Mouse (Mus musculus): ENCODE measurements around the gene Pcdh9.

Gene Pcdh9

DNA sequence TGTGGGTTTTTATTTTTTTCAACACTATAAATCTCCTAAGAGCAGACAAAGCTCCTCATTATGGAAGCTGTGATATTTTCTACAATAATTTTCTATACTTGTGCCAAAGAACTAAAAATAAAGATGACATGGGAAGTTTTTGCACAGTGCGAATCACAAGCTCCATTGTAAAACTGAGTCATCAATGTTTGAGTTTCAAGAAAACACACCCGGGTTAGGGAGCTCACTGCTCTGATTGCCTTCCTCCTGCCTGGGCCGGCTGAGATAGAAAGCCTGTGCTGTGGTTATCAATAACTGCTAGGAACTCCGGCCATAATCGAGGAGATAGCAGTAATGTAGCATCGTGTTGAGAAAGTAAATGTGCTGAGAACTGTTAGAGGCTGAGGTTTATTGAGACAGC, 344.9 kb downstream of the Pcdh9 start:
- no peak for DNase-seq

DNA sequence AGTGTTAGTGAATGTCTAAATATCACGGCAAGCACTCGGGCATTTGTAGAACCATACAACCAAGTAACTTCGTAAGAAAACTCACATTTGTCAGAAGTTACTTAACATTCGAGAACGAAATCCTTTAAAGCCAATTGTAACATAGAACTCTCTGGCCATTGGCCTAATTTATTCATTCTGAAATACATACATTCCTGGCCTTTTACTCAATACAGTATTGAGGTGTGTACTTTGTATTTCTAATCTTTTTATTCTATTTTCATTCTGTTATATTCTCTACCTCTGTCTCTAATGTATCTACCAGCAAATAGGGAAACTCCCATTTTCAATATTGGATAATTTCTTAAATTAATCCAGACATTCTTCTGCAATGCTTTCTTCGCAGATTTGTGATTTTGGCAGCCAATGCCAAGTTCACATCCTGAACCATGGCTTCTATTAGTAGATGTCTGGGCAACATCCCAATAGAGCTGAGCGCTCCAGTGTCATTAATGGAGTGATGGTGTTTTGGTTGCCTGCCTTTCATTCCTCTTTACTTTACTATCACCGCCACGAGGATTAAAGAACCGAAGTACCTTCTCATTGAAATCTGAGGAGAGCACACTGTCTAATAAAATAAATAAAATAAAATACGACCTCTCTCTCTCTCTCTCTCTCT, 346.4 kb downstream of the Pcdh9 start:
- peak; percentile 74 for DNase-seq

DNA sequence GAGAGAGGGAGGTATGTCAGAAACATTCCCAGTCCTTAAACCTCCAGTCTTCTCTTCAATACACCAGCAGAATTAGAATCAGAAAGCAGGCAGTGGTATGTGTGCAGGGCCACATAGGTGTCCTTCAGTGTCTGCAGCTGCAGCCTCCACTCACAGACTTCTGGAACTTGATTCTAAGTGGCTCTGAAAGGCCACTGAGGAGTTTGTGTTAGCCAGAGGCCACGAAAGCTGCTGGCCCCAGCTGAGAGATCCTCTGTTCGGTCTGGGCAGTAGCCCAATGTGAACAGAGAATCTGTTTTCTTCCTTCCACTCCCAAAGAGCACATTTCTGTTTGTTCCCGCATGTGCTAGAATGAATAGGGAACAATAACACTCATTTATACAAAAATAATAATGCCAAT, 346.9 kb downstream of the Pcdh9 start:
- peak; percentile 47 for DNase-seq

DNA sequence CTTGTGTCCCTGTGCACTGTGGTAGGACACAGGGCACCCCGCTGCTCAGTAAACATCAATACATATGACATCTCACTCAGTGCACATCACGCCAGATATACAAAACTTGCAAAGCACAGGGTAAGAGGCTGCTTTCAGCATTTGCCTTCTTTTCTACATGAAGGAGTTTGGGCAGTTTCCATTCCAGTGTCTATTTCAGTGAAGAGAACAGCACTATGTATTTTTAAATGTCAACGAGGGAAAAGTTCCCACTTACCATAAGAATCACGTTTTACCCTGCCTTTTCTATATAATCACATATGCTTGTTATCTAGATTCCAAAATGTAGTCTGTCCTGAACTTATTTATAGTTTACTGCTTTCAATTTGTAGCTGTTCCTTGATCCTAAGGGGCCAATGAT, 355.6 kb downstream of the Pcdh9 start:
- no peak for DNase-seq

DNA sequence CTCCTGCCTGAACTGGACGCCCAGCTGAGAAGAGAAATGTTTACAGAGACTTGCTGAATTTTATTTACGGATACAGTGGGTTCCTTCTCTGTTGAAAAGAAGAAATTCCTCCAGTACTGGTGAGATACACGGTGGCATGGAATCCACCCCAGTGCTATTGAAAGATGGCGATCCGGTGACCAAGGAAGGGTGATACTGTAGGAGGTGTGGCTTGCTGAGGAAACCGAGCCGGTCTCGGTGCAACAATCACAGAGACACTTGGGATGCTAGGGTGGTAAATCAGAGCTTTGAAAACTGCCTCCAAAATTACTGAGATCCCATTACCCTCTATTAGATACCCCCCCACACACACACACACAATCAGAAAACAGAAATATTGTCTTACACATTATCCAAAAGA, 367.0 kb downstream of the Pcdh9 start:
- DNase-seq: no peak

GRCm38 (mm10) chr14:93520166-93520565, 370.3 kb downstream of the Pcdh9 start:
- DNase-seq: peak; percentile 25

DNA sequence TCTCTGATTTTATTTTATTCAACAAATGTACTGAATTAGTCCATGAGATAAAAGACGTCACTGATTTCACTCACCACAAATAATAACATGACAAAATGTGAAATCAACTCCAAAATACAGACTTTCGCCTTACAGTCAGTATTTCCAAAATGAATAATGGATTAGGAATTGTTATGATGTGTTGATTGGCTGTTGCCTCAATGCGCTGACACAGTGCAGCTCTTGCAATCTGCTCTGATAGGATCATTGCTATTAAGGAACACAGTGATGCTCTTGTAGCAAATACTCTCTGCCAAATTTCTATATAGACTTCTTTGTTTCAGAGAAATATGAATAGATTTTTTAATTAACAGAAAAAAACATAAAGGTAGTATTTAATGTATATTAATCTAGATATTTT, 373.8 kb downstream of the Pcdh9 start:
- no peak for DNase-seq

GRCm38 (mm10) chr14:93506107-93506506, 384.4 kb downstream of the Pcdh9 start:
- no peak for DNase-seq

DNA sequence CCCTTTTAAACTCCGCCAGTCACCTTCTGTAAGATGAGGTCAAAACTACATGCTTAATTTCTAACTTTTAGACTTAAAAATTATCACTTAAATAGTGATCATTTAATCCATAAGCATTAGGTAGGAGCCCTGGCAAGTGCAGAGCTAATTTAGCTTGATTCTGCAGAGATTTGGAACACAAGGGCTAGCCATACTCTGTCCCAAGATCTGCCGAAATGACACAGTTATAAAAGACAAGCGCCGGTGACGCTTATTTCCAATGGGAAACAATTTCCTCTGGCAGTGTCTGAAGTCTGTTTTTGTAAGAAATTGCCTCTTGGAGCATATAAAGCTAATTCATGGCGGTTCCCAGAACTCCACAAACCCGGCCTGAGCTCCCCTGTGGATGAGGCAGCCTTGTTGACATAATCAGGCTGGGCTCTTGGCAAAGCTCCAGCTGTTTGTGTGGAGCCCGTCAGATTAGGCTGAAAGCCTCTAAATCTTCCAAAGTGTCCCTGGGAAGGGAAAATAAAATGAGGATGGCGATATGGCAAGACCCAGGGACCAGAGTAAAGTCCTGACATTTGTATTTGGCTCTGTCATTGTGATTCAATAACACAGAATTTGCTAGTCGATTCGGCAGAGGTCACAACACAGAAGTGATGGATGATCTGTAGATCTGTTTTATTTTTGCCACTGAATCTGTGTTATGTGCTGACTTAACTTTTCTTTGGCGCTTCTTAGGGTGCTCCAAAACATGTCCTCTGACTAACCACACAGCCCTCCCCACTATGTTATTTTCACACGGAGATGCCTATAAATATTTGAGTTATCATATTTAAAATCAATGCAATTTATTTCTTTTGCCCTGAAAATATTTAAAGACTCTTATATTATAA, 391.4 kb downstream of the Pcdh9 start:
- peak; percentile 93 for DNase-seq

DNA sequence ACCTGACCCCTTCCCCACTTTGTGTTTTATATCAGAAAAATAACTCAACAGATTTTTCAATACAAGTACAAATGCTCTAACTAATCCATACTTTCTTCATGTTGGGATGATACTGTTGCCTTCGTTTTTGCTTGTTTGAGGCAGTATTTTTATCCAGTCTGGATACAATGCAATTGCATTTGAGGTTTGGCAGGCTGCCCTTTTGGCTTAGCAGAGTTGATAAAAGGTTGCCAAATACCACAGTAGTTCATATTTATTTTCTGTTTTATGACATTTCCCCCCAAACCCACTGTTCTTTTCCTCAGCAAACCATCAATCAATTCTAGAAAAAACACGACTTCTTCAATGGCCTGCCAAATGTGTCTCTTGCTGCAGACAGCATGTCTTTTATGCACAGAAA, 415.5 kb downstream of the Pcdh9 start:
- DNase-seq: peak; percentile 87

- DNase-seq: no peak
Observed at GRCm38 (mm10) chr14:93472494-93472893, 418.0 kb downstream of the Pcdh9 start.

GRCm38 (mm10) chr14:93463360-93463892, 427.1 kb downstream of the Pcdh9 start:
- peak; percentile 37 for DNase-seq

- DNase-seq: peak; percentile 25
Observed at GRCm38 (mm10) chr14:93450930-93451665, 439.4 kb downstream of the Pcdh9 start.

GRCm38 (mm10) chr14:93441852-93442251, 448.6 kb downstream of the Pcdh9 start:
- no peak for DNase-seq

- peak; percentile 46 for DNase-seq
Observed at GRCm38 (mm10) chr14:93437226-93437625, 453.3 kb downstream of the Pcdh9 start.

DNA sequence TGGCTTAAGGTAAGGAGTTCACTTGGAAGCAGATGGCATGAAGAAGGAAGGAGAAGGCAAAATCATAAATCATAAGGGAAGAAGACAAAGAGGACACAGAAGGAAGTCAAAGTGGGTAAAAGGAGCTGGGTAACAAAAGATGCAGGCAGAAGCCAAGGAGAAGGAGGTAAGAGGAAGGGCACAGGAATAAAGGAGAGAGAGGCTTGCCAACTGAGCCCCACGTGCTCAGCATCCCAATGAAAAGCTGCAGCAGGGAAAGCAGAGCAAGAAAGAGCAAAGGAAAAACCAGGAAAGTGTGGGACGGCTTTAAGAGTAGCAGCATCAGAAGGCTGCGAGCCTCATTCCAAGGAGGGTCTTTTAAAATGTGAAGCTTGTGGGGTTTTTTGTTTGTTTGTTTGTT, 473.7 kb downstream of the Pcdh9 start:
- peak; percentile 24 for DNase-seq

GRCm38 (mm10) chr14:93415496-93415895, 475.0 kb downstream of the Pcdh9 start:
- peak; percentile 84 for DNase-seq

DNA sequence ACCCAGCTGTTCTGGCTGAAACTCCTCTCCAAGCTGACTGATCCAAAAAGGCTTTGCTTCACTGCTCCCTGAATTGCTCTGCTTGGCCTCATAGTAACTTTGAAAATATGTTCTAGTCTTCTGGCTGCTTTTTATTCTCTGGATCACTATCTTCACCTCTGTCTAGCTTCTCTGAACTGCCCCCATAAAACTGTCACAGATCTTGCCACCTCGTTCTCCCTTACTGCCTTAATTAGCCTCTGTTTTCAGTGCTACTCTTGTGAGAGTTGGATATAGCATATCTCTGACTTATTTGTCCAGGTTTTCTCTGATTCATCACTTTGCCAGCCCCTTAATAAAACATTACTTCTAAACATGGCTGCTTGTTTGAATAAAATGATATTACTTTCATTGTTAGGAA, 481.2 kb downstream of the Pcdh9 start:
- DNase-seq: no peak

- no peak for DNase-seq
Observed at GRCm38 (mm10) chr14:93407747-93408146, 482.7 kb downstream of the Pcdh9 start.

GRCm38 (mm10) chr14:93385090-93385489, 505.4 kb downstream of the Pcdh9 start:
- DNase-seq: peak; percentile 39

DNA sequence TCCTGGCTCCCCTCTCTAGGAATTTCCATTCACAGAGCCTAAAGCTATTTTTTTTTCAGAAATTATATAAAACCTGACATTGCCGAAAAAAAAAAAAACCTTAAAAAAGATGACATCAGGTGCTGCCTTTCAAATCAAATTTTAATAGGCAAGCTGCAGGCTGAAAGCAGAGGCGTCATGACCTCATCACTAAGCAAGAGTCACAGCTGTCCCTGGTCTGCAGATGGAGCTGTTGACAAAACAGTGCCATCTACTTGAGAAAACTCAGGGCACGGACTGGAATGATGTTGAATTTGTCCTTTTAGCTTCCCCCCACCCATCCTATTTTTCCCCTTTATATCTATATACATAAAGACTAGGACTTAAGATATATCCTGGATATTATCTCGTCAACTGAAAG, 509.3 kb downstream of the Pcdh9 start:
- peak; percentile 40 for DNase-seq

DNA sequence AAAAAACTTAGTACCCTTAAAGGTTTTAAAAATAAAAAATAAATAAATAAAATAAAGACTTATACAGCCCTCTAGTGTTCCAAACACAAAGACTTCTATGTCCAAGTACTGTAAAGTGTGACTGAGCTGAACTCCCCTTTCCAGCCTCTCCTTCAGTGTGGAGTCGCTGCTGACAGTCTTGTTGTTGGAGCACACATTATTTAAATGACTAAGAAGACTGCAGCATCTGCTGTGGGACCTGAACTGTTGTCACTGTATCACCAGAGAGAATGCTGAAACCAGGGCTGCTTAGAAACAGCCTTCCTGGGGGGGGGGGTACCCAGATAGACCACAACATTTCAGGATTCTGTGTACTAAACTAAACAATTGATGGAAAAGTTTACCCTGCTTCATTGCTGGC, 509.7 kb downstream of the Pcdh9 start:
- DNase-seq: no peak

DNA sequence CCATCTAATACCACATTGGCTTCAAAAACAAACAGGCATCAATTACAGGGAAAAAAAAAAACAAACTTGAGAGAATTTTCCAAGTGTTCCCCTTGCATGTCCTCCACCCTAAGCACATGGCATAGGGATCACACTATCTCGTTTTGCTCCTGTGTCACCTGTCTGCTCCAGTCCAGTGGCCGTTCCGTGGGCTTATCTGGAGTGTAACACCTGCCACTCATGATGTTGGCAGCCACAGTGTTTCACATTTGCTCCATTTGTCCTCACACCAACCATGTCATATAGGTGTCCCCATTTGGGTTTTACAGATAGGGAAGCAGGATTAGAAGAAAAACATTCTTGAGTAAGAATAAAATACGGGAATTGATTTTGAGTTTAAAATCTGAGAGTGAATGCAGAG, 514.3 kb downstream of the Pcdh9 start:
- no peak for DNase-seq

All from cerebellum, adult 9-10 months (tissue).